Mouse (Mus musculus) lung, adult 18-20 months (tissue): Measurements from ENCODE around the gene E030030I06Rik.
"Not testable (repeated sequence)": the region's sequence is repeated elsewhere in the genome, so short reads cannot be mapped to it uniquely, and the experiment has no call there.

Experiments used
- DNase-seq, 2 experiments: peaks; one replicate each; pipeline ENCODE4 v3.0.0; 2022; ENCODE audit warnings: mixed read lengths in 2 of 2

The E030030I06Rik gene

GRCm38 (mm10) chr10:22149073-22149690 is at the start of gene E030030I06Rik:
E030030I06Rik (minus strand) TSS chr10:22149270.
- DNase-seq, result no peak

- not testable (repeated sequence) for DNase-seq
Observed at GRCm38 (mm10) chr10:22191035-22191434, 42.0 kb upstream of the E030030I06Rik start.

GRCm38 (mm10) chr10:22176515-22176914 is 27.4 kb upstream of the E030030I06Rik start:
- not testable (repeated sequence) for DNase-seq

GRCm38 (mm10) chr10:22174190-22174487 is 25.1 kb upstream of the E030030I06Rik start:
- DNase-seq, result not testable (repeated sequence)

- DNase-seq, result not testable (repeated sequence)
Observed at GRCm38 (mm10) chr10:22173335-22174189, 24.5 kb upstream of the E030030I06Rik start.

GRCm38 (mm10) chr10:22172431-22173334 is 23.6 kb upstream of the E030030I06Rik start:
- not testable (repeated sequence) for DNase-seq

- not testable (repeated sequence) for DNase-seq
Observed at GRCm38 (mm10) chr10:22169116-22169515, 20.0 kb upstream of the E030030I06Rik start.

- DNase-seq, result not testable (repeated sequence)
Observed at GRCm38 (mm10) chr10:22167061-22167460, 18.0 kb upstream of the E030030I06Rik start.

- not testable (repeated sequence) for DNase-seq
Observed at GRCm38 (mm10) chr10:22166025-22166424, 17.0 kb upstream of the E030030I06Rik start.

- not testable (repeated sequence) for DNase-seq
Observed at GRCm38 (mm10) chr10:22165328-22166003, 16.4 kb upstream of the E030030I06Rik start.

GRCm38 (mm10) chr10:22163705-22164583 is 14.9 kb upstream of the E030030I06Rik start:
- DNase-seq, result peak; percentile 62 to 71

GRCm38 (mm10) chr10:22163279-22163678 is 14.2 kb upstream of the E030030I06Rik start:
- not testable (repeated sequence) for DNase-seq

- no peak for DNase-seq
Observed at GRCm38 (mm10) chr10:22159581-22160140, 10.6 kb upstream of the E030030I06Rik start.

GRCm38 (mm10) chr10:22159131-22159561 is 10.1 kb upstream of the E030030I06Rik start:
- DNase-seq, result no peak

GRCm38 (mm10) chr10:22158310-22158999 is 9.4 kb upstream of the E030030I06Rik start, which contains the start of the genes Raet1e and H60b:
Raet1e (plus strand) TSS chr10:22158569.
H60b (plus strand) TSS chr10:22158586.
- peak; percentile 78 to 83 for DNase-seq

GRCm38 (mm10) chr10:22154871-22155799 is 6.1 kb upstream of the E030030I06Rik start:
- DNase-seq, result no peak

GRCm38 (mm10) chr10:22154127-22154526 is 5.1 kb upstream of the E030030I06Rik start:
- DNase-seq, result not testable (repeated sequence)

GRCm38 (mm10) chr10:22153147-22153690 is 4.1 kb upstream of the E030030I06Rik start:
- DNase-seq, result not testable (repeated sequence)
